Mouse (Mus musculus): Measurements from ENCODE around the gene Dpp7. TPM values are rescaled to one million over a fixed set of nuclear protein-coding genes. Genes with fewer than 3 reads are reported as not detected.
A peak's percentile ranks its signal among the peaks of the same experiment; 100 is the strongest.

The Dpp7 gene
- total RNA-seq, 1 experiment from 2014 or later: 57.4 TPM

DNA sequence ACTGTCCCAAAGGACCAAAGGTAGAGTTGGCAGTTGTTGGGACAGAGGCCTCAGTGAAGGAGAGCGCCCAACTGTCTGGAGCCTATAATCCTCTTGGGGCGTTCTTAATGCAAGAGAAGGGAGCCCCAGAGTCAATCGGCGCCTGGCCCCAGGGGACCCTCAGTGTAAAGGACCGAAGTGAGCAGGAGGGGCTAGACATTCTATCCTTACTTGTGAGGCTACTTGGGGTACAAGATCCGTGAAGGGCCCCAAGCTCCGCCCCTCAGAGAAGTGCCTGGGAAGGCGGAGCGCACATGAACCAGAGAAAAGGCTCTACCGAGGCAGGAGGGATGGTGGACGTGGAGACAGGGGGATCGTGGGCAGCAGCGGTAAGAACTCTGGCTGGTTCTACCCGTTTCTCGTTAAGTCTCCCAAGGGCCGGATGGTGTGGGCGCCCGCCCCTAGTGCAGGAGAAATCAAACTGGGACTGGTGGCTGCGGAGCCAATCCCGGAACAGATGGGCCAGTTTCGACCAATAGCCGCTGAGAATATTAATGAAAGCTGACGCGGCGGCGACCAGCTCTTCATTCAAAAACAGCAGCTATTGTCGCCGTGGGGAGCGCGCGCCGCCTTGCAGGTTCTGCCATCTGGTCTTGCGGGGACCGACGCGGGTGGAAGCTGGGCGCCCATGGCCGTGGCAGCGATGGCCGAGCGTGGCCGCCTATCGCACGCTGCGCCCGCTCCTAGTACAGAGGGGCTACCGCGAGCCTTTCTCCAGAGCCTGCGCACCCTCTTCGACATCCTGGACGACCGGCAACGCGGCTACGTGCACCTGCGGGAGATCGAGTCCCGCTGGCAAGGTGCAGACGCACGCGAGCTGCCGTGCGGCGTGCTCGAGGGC is 15.8 kb upstream of the Dpp7 start, which contains the start of gene Sapcd2:
Sapcd2 (plus strand) TSS at position 558 of the 880 bp plus-strand sequence.
- ATAC-seq (replicated peaks; ENCODE audit: insufficient number of reproducible peaks, low FRiP score, low TSS enrichment, poor library complexity, severe bottlenecking): peak; percentile 95

DNA sequence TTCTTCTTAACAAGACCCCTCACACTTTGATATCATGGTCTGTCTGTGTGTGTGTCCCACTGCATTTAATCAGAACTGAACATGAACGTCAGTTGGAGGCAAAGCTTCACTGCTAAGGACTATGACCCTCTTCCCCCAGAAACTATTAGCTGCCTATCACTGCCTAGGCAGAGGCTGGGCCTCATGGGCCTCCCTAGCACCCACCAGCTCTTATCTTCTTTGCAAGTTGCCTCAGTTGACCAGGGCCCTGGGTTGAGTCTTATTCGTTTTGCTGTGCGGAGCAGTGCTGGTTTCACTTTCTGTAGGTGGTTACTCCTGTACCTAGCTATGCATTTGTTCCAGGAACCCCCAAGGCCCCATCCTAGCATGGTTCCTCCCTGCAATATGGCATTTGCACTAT is 13.8 kb upstream of the Dpp7 start:
- ATAC-seq (replicated peaks; ENCODE audit: insufficient number of reproducible peaks, low FRiP score, low TSS enrichment, poor library complexity, severe bottlenecking): no peak

- ATAC-seq (replicated peaks; ENCODE audit: insufficient number of reproducible peaks, low FRiP score, low TSS enrichment, poor library complexity, severe bottlenecking): peak; percentile 55
These were observed 9.1 kb upstream of the Dpp7 start, which contains the start of gene Uap1l1 for GRCm38 (mm10) chr2:25365091-25365761. Gene Uap1l1 (minus strand): TSS chr2:25365682.

DNA sequence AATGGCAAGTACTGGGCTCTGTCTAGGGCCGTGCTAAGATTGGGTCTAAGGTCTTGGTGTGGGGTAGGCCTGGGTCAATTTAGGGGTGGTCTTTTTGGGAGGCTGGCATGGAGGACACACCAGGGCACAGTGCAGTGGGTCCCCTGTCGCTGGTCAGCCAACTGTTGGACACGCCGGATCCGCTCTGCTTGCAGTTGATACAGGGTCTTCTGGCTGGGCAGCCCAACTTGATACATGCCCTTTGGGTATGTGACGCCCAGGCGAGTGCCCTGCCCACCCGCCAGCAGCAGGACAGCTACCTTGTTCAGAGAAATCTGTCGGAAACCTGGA is 8.6 kb upstream of the Dpp7 start:
- ATAC-seq (replicated peaks; ENCODE audit: insufficient number of reproducible peaks, low FRiP score, low TSS enrichment, poor library complexity, severe bottlenecking): 0 out of 2 replicates have a peak, but pooled peaks have one; percentile 4

GRCm38 (mm10) chr2:25364313-25364712 is 8.2 kb upstream of the Dpp7 start:
- no peak for ATAC-seq (replicated peaks; ENCODE audit: insufficient number of reproducible peaks, low FRiP score, low TSS enrichment, poor library complexity, severe bottlenecking)

DNA sequence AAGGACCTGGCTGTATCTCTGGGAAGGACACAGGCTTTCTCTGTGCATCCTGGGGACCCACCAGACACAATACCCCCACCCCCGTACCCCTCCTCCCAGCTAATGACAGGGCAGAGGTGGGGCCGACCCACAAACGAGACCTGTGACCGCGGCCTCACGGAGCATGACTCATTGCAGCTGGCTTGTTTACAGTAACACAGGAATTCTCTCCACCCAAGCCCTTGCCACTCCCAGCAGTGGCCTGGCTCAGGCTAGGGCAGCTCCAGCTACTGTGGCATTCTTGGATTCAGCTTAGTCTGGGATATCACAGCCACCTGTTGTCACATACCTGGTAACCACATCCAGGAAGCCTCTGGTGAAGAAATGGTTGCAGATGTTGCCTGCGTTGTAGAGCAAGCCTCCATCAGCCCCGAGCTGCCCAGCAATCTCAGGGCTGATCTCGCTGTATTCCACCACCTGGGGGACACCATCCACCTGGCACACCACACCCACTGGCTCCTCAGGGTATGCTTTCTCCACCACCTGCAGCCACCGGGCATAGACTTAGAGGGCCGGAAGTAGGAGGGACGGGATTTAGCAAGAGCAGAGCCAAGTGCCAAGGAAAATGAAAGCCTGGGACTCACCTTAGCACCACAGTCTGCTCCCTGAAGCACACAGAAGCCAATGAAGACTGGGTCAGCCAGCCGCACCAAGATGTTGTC is 7.5 kb upstream of the Dpp7 start:
- ATAC-seq (replicated peaks; ENCODE audit: insufficient number of reproducible peaks, low FRiP score, low TSS enrichment, poor library complexity, severe bottlenecking): no peak

DNA sequence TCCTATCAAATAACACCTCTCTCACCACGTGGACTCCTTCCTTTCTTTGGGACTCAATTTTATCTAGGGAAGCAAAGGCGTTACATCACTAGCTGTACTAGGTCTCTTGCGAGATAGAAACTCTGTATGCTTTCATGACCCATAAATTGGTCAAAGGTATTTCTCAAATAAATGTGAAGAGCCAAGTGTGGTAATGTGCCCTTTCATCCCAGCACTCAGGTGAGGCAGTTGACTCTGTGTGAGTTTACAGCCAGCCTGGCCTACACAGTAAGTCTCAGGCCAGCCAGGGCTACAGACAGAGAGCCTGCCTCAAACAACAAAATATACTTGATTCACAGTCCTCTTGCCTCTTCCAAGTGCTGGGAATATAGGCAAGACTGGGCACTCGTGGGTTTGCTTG is 3.7 kb upstream of the Dpp7 start:
- no peak for ATAC-seq (replicated peaks; ENCODE audit: insufficient number of reproducible peaks, low FRiP score, low TSS enrichment, poor library complexity, severe bottlenecking)

- no peak for ATAC-seq (replicated peaks; ENCODE audit: insufficient number of reproducible peaks, low FRiP score, low TSS enrichment, poor library complexity, severe bottlenecking)
These were observed 616 bp downstream of the Dpp7 start for GRCm38 (mm10) chr2:25355419-25356066.

DNA sequence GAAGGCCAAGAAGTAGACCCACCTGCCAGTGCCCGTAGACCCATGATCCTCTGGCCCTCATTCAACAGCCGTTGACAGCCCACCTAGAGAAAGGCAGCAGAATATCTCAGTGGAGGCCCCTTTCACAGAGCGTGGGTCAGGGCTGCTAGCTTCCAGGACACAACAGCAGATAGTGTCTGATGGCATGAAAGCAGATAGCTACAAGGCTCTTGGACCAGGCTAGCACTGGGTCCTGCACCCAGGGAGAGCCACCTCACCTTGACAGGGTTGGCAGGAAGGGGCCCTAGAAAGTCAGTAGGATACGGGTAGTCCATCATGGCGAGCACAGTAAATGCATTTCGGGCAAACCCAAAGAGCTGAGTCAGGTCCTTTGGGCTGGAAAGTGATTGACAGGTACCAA is 1.9 kb downstream of the Dpp7 start:
- no peak for ATAC-seq (replicated peaks; ENCODE audit: insufficient number of reproducible peaks, low FRiP score, low TSS enrichment, poor library complexity, severe bottlenecking)

DNA sequence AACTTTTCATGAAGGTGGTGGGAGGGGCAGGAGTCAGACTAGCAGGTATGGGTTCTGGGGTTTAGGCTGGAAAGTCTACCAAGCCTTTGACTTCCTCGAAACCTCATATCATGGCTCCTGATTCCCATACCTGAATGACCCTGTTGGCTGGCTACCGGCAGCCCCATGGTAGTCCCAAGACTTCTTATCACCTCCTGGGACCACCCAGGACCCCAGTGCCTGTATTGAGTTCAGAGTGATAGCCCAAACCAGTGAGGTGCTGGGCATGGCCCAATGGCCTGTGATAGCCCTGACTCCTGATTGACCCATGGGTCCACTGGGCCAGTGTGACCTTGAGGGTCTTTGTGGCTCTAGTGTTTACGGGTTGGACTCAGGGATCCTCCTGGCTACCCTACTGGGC is 5.5 kb downstream of the Dpp7 start:
- ATAC-seq (replicated peaks; ENCODE audit: insufficient number of reproducible peaks, low FRiP score, low TSS enrichment, poor library complexity, severe bottlenecking): no peak

DNA sequence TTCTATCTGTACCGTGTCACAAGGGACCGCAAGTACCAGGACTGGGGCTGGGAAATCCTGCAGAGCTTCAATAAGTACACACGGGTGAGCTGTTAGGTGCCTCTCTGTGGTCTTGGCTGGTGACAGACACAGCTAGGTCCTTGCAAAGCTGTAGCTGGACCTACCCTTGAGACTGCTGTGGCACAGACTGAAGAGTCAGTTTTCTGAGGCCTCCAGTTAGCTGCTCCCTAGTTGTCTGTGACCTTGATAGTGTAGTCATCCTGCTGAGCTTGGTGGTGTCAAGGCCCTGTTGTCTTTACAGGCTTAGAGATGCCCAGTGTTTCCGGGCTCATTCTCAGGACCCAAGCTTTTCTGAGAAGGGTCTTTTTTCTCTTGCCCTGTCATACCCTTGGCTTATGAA is 6.7 kb downstream of the Dpp7 start:
- no peak for ATAC-seq (replicated peaks; ENCODE audit: insufficient number of reproducible peaks, low FRiP score, low TSS enrichment, poor library complexity, severe bottlenecking)

- no peak for ATAC-seq (replicated peaks; ENCODE audit: insufficient number of reproducible peaks, low FRiP score, low TSS enrichment, poor library complexity, severe bottlenecking)
These were observed 8.0 kb downstream of the Dpp7 start for GRCm38 (mm10) chr2:25348162-25348561.

DNA sequence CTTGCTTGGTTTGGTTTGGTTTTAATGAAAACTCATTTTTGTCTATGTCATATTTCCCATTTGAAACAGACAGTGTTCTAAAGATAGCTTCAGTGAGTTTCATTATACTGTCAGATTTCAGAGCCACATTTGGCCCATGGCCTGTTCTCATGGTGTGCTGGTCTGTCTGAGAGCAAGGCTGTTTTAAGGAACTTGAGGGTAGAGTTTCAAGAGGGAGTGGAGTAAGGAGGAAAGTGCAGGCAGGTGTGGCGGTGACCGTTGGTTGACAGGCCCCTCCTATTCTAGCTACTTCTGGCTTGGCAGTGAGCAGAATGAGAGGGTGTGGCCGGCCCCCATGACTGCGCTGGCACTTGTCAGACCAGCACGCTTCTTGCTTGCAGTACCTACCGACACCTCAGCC is 17.9 kb downstream of the Dpp7 start:
- ATAC-seq (replicated peaks; ENCODE audit: insufficient number of reproducible peaks, low FRiP score, low TSS enrichment, poor library complexity, severe bottlenecking): 0 out of 2 replicates have a peak, but pooled peaks have one; percentile 9

- ATAC-seq (replicated peaks; ENCODE audit: insufficient number of reproducible peaks, low FRiP score, low TSS enrichment, poor library complexity, severe bottlenecking): no peak
These were observed 22.6 kb downstream of the Dpp7 start for GRCm38 (mm10) chr2:25333569-25333968.

DNA sequence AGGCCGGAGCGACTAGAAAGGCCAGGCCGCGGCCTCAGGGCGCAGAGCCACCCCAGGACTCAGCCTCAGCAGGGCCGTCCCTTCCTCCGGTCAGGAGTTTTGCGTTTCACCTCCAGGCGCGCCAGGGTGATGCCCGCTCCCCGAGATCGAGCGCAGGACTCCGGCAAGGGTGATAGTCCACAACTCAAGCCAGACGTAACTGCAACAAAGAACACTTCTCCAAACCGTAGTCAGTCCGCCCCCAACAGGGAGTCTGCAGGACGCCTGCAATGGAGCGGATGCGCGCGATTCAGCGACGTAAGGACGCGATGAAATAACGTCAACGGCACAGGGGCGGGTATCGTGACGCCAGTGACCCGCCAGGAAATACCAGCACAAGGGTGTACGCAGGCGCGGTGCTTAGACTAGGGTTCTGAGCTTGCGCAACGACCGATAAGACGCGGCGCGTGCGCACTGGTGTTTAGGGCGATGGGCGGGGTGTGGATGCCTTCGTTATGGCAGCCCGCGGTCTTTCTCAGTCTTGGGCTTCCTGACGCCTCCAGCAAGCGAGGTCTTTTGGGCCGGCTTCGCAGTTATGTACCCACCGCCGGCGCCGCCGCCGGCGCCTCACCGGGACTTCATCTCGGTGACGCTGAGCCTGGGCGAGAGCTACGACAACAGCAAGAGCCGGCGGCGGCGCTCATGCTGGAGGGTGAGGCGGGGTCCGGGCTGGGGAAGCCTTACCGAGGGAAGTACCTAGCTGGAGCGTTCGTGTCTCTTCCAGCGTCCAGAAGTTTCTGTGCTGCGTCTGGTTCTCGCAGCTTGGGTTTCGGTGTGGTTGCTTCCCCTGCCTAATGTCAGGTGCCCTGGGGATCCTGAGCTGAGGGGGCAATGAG is 23.6 kb downstream of the Dpp7 start, which contains the start of gene Man1b1:
Man1b1 (plus strand) TSS at position 53 of the 875 bp plus-strand sequence.
- peak; percentile 97 for ATAC-seq (replicated peaks; ENCODE audit: insufficient number of reproducible peaks, low FRiP score, low TSS enrichment, poor library complexity, severe bottlenecking)

DNA sequence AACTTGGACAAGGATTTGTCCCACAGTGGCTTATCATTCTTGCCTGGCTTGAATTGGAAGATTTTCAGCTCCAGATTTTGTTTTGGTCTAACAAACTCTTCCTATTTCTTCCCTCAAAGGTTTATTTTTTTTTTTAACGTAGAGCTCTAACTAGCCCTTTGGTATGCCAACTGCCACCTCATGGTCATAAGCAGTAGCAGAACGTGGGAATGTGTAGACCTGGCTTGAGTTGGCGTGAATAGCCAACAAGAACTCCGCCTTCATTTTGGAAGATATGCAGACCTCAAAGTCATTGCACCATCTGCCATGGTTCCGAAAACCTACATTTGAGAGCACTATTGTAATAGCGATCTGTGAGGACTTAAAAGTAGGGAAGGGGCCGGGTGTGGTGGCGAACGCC is 24.7 kb downstream of the Dpp7 start:
- ATAC-seq (replicated peaks; ENCODE audit: insufficient number of reproducible peaks, low FRiP score, low TSS enrichment, poor library complexity, severe bottlenecking): no peak

DNA sequence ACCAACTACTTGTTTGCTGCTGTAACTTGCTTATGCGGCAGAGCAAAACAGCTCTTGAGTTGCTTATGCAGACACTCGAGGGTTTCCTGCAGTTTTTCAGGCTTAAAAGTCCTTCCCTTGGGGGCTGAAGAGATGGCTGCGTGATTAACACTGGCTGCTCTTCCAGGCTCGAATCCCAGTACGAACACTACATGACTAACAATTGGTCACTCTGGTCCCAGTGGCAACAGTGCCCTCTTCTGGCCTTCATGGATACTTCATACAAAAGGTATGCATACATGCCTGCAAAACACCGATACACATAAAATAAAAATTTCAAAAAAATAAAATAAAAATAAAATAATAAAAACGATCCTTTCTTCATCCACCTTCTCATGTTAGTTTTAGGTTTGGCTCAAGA is 27.7 kb downstream of the Dpp7 start:
- no peak for ATAC-seq (replicated peaks; ENCODE audit: insufficient number of reproducible peaks, low FRiP score, low TSS enrichment, poor library complexity, severe bottlenecking)

DNA sequence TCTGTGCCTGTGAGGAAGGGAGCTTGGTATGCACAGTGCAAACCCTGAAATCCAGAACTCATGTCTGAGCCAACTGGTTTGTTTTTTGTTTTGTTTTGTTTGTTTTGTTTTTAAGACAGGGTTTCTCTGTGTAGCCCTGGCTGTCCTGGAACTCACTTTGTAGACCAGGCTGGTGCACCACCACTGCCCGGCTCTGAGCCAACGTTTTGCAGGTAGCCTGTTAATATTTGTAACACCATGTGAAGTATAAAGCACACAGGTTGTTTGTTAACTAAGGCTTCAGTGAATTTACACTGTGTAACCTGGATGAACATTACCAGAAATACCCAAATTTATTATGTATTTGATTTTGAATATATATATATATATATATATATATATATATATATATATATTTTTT is 30.1 kb downstream of the Dpp7 start:
- ATAC-seq (replicated peaks; ENCODE audit: insufficient number of reproducible peaks, low FRiP score, low TSS enrichment, poor library complexity, severe bottlenecking): no peak
